Mouse (Mus musculus) adrenal gland, postnatal 14 days (tissue): ENCODE data around the gene Zfp865. TPM values are rescaled to one million over a fixed set of nuclear protein-coding genes. Genes with fewer than 3 reads are reported as not detected.

Experiments
- DNase-seq: peaks from one replicate; pipeline ENCODE4 v3.0.0; 2021; ENCODE audit warnings: mixed read lengths
- total RNA-seq: library from RNA; stranded (reverse); gene quantifications from 2 replicates; pipeline ENCODE4 v1.2.3, GENCODE M21; 2021

Zfp865 gene
- total RNA-seq, 1 experiment from 2014 or later: 25.3 TPM

DNA sequence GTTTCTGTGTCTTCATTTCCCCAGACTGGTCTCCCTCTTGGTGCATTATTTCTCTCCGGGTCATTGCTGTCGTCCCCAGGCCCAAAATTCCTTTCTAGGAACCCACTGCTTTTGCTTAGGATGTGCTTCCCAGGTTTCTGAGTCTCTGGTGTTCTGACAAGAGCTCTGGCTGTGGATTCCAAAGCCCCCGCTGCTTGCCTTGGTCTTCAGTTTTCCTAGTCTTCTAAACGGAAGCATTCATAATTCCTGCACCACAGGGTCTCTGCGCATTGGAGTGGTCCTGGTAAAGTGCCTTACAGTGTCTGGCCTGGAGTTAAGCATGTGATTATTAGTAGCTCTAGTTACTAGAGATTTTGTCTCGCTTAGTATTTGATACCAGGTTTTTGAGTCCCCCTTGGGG is 60.6 kb downstream of the Zfp865 start:
- no peak for DNase-seq

DNA sequence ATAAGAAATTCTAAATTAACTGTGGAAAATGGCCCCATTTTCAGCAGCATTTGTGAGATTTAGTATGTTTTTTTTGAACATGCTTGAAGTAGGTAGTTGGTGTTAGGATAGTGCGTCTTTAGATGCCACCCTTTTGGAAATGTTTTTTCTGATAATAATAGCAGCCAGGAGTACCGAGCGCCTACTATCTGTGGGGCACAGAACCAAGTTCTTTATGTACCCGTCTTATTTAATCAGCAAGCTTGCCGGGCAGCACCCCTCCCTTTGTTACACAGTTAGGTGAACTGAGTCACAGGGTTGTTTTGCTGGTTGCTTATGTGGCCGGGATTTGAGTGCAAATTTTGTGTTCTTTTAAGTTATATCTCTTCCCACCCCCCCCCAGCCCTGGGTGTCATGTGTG is 61.1 kb downstream of the Zfp865 start:
- DNase-seq: no peak

DNA sequence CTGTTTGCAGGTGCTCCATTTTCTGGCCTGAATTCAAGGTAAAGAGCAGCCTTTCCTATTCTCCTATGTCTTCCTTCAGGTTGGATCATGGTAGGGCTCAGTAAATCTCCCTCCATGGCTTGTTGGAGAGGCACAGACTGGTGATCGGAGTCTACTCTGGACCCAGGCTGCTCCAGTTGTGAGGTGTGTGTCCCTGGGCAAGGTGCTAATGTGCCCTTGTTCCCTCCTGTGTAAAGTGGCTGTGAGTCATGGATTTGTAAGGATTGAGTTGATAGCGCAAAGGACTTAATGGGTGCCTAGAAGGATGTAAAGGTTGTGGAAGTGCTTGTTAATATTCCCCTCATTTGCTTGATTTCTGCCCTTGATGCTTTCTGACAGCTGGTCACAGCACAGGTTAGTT is 61.8 kb downstream of the Zfp865 start:
- no peak for DNase-seq

DNA sequence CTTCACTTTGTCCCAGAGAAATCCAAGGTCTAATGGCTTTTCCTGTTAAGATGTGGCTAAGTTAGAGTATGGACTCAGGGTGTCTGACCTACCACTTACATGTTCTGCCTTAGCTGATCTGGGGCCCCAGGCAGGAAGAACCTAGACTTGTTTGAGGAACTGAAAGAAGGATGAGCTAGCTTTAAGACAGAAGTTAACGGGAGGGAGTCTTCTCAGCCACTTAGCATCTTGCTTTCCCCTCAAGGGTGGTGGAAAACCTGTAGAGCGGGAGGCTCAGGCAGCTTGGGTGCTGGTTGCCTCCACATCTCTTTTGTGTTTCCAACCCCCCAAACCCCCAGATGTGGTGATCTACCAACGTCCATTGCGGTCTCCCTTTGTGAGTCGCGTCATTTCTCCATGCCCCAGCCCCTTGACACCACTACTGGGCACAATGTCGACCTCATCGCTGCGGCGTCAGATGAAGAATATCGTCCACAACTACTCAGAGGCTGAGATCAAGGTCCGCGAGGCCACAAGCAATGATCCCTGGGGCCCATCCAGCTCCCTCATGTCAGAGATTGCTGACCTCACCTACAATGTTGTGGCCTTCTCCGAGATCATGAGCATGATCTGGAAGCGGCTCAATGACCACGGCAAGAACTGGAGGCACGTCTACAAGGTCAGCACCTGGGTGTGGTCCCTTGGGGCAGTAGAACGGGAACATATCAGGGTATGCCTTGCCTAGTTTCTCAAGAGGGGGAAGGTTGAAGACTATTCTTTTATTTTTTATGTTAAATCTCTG is 63.3 kb downstream of the Zfp865 start:
- peak; percentile 40 for DNase-seq

DNA sequence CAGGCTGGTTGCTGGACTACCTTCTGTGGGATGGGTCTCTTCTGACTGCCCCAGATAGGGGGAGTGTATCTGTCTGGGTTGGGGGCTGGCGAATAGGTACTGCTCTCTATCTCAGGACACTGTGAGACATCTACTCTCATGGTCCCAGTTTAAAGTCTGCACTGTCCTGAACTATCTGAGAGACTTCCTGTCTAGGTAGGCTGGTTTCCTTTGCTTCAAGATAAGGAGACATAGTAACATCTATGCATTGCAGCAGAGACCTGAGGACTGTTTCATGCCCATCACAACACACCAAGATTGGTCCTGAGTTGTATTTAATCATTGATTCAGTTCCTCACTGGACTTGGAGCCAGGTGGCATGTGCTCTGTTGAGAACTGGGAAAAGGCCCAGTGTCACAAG is 65.3 kb downstream of the Zfp865 start:
- DNase-seq: no peak

Other genes with a start within 250 kb of the Zfp865 start
- not detected in 2 replicates for gene Fam71e2, start 249.1 kb upstream of the Zfp865 start, total RNA-seq
- not detected in 2 replicates for gene Il11, start 237.5 kb upstream of the Zfp865 start, total RNA-seq
- gene Tmem190, start 237.4 kb upstream of the Zfp865 start, total RNA-seq: not detected in 2 replicates
- gene Tmem238, start 230.7 kb upstream of the Zfp865 start, total RNA-seq: 10.2 and 11.7 TPM in 2 replicates
- 1,145 and 1,281 TPM in 2 replicates for gene Rpl28, start 227.5 kb upstream of the Zfp865 start, total RNA-seq
- gene Ube2s, start 207.8 kb upstream of the Zfp865 start, total RNA-seq: 140 and 146 TPM in 2 replicates
- gene Shisa7, start 175.7 kb upstream of the Zfp865 start, total RNA-seq: 2.2 and 2.9 TPM in 2 replicates
- gene Isoc2b, start 150.1 kb upstream of the Zfp865 start, total RNA-seq: 8.6 and 12.5 TPM in 2 replicates
- gene Isoc2a, start 143.2 kb upstream of the Zfp865 start, total RNA-seq: 55.7 and 67.9 TPM in 2 replicates
- 0.26 TPM in 1 of 2 replicates, not detected in the other for gene Gm36210, start 113.9 kb upstream of the Zfp865 start, total RNA-seq
- gene Zfp628, start 105.2 kb upstream of the Zfp865 start, total RNA-seq: 13.7 and 16.2 TPM in 2 replicates
- 6.6 and 8.1 TPM in 2 replicates for gene Nat14, start 98.3 kb upstream of the Zfp865 start, total RNA-seq
- gene Ssc5d, start 94.6 kb upstream of the Zfp865 start, total RNA-seq: 3.9 and 5.0 TPM in 2 replicates
- gene Sbk2, start 56.0 kb upstream of the Zfp865 start, total RNA-seq: 0.63 TPM in 1 of 2 replicates, not detected in the other
- gene Sbk3, start 49.2 kb upstream of the Zfp865 start, total RNA-seq: 0.37 and 0.64 TPM in 2 replicates
- gene Zfp579, start 24.2 kb upstream of the Zfp865 start, total RNA-seq: 17.8 and 20.5 TPM in 2 replicates
- 11.7 and 12.9 TPM in 2 replicates for gene Zfp524, start 6.0 kb upstream of the Zfp865 start, total RNA-seq
- 22.7 and 25.8 TPM in 2 replicates for gene Fiz1, start 5.7 kb upstream of the Zfp865 start, total RNA-seq
- gene Gm44973, start 4.9 kb upstream of the Zfp865 start, total RNA-seq: not detected in 2 replicates
- 1.3 and 2.7 TPM in 2 replicates for gene Ccdc106, start 177 bp downstream of the Zfp865 start, total RNA-seq
- gene 4632433K11Rik, start 13.7 kb downstream of the Zfp865 start, total RNA-seq: not detected in 2 replicates
- 4.7 and 5.5 TPM in 2 replicates for gene Zfp784, start 18.1 kb downstream of the Zfp865 start, total RNA-seq
- 10.0 and 12.9 TPM in 2 replicates for gene Zfp580, start 31.2 kb downstream of the Zfp865 start, total RNA-seq
- gene U2af2, start 41.8 kb downstream of the Zfp865 start, total RNA-seq: 166 and 184 TPM in 2 replicates
- gene Epn1, start 59.9 kb downstream of the Zfp865 start, total RNA-seq: 145 and 155 TPM in 2 replicates
- gene Rfpl4, start 96.6 kb downstream of the Zfp865 start, total RNA-seq: not detected in 2 replicates
- gene Rasl2-9, start 105.6 kb downstream of the Zfp865 start, total RNA-seq: 1.7 and 2.1 TPM in 2 replicates
- gene Vmn1r55, start 129.3 kb downstream of the Zfp865 start, total RNA-seq: not detected in 2 replicates
- gene Vmn1r56, start 176.4 kb downstream of the Zfp865 start, total RNA-seq: not detected in 2 replicates
- gene Vmn1r57, start 198.1 kb downstream of the Zfp865 start, total RNA-seq: not detected in 2 replicates